Mouse (Mus musculus) spleen, postnatal 10 days (tissue): ENCODE measurements around the gene 2310007B03Rik.

Experiments used
- DNase-seq, 2 experiments: peaks; one replicate each; pipeline ENCODE4 v3.0.0; 2021 to 2022; ENCODE audit warnings: low spot score in 2 of 2

Gene 2310007B03Rik

GRCm38 (mm10) chr1:93159566-93160500, 915 bp downstream of the 2310007B03Rik start:
- no peak for DNase-seq

- DNase-seq = no peak
Measured at GRCm38 (mm10) chr1:93158916-93159315, 1.8 kb downstream of the 2310007B03Rik start.

GRCm38 (mm10) chr1:93157566-93157965, 3.2 kb downstream of the 2310007B03Rik start:
- DNase-seq = no peak

- DNase-seq = no peak
Measured at GRCm38 (mm10) chr1:93150907-93151661, 9.7 kb downstream of the 2310007B03Rik start.

- DNase-seq = no peak
Measured at GRCm38 (mm10) chr1:93144176-93144575, 16.6 kb downstream of the 2310007B03Rik start.

- no peak for DNase-seq
Measured at GRCm38 (mm10) chr1:93142871-93143270, 17.9 kb downstream of the 2310007B03Rik start.

- no peak for DNase-seq
Measured at GRCm38 (mm10) chr1:93139713-93140112, 21.0 kb downstream of the 2310007B03Rik start.

GRCm38 (mm10) chr1:93138534-93138933, 22.2 kb downstream of the 2310007B03Rik start:
- no peak for DNase-seq

GRCm38 (mm10) chr1:93135036-93135526, 25.7 kb downstream of the 2310007B03Rik start, which contains the start of gene Agxt:
Agxt (plus strand) TSS chr1:93135240.
- no peak for DNase-seq

- no peak for DNase-seq
Measured at GRCm38 (mm10) chr1:93132676-93133075, 28.1 kb downstream of the 2310007B03Rik start.

- no peak for DNase-seq
Measured at GRCm38 (mm10) chr1:93130242-93130983, 30.3 kb downstream of the 2310007B03Rik start.

- peak in 1 of 2 experiments; percentile 32 for DNase-seq
Measured at GRCm38 (mm10) chr1:93128710-93129349, 31.9 kb downstream of the 2310007B03Rik start.

GRCm38 (mm10) chr1:93128209-93128608, 32.5 kb downstream of the 2310007B03Rik start:
- no peak for DNase-seq

- no peak for DNase-seq
Measured at GRCm38 (mm10) chr1:93125256-93125655, 35.5 kb downstream of the 2310007B03Rik start.

GRCm38 (mm10) chr1:93124066-93124465, 36.7 kb downstream of the 2310007B03Rik start:
- DNase-seq = no peak

GRCm38 (mm10) chr1:93123179-93123854, 37.4 kb downstream of the 2310007B03Rik start:
- DNase-seq = no peak

- DNase-seq = no peak
Measured at GRCm38 (mm10) chr1:93118816-93119215, 41.9 kb downstream of the 2310007B03Rik start.

GRCm38 (mm10) chr1:93115471-93115870, 45.3 kb downstream of the 2310007B03Rik start:
- no peak for DNase-seq

GRCm38 (mm10) chr1:93114713-93115463, 45.9 kb downstream of the 2310007B03Rik start:
- peak in 1 of 2 experiments; percentile 47 for DNase-seq

- no peak for DNase-seq
Measured at GRCm38 (mm10) chr1:93102700-93103099, 58.0 kb downstream of the 2310007B03Rik start.
